Mouse (Mus musculus): ENCODE results near the gene Pip5k1b.

The Pip5k1b gene

DNA sequence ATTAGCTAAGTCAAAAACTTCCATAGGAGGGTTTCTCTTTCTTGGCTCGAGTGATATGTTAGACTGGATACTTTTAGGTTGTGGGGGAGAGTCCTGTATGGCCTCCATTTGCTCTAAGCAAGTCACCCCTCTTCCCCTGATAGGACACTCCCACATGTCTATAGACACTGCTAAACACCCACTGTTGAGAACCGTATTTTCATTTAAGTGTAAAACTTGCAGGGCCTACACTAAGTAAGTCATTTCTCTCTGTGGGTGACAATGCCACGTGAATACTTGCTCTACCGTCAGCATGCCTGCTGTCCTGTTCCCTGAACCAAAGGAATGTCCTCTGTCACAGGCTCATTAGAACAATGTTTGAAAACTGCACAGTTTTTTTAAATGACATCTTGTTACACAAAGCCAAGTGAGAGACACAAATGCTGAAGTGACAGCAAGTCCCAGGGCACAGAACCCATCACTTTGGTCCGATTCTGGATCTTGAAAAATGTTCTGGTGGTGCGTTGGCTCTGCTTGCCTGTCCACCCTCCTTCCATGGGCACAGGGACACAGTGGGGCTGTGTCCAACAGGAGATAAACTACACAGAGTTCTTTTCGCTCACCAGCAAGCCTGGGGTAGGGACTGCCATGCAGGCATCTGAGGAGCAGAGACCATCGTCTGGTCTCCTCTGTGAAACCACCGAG, 138.6 kb downstream of the Pip5k1b start:
- CTCF ChIA-PET: no interaction called here

- CTCF ChIA-PET: no interaction called here
These were observed 139.7 kb downstream of the Pip5k1b start for GRCm38 (mm10) chr19:24415778-24416621.

GRCm38 (mm10) chr19:24408863-24409564, 146.7 kb downstream of the Pip5k1b start:
- CTCF ChIA-PET: no interaction called here

DNA sequence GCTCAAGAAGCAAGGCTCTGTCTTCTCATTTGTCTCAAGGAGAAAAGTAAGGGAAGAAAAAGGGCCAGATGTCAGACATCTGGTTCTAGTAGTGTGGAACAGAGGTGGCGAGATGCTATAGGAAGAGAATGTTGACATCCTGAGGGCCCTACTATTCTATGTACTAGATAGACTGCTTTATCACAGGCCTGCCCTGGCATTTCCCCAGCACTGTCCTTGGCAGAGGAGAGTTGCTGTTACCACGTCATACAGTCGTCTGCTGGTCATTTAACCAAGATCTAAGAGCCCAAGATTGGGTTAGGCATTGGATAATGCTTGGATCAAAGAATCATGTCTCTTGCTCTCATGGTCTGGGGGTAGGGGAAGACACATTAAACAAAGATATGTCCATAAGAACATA, 151.0 kb downstream of the Pip5k1b start:
- CTCF ChIA-PET: interaction anchor here (0.7 kb wide), 1 partner anchor 181 kb away, joined by 3 read pairs; no protein-coding TSS in a partner anchor

GRCm38 (mm10) chr19:24403245-24403644, 152.4 kb downstream of the Pip5k1b start:
- CTCF ChIA-PET: no interaction called here

DNA sequence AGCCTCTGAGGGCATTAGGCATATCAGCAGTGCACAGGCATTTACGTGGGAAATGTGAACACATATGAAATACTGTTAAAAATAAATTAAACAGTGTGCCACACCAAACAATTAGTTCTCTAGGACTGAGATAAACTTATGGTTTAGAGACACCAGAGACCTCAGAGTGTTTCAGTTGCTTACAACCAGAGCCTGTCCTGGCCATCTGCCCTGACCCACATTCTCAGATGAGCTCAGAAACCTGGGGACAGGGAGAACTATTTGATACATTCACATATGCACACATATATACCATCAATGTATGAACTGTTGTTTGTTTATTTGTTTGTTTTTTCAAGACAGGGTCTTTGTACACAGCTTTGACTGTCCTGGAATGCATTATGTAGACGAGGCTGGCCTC, 161.8 kb downstream of the Pip5k1b start:
- CTCF ChIA-PET: no interaction called here

GRCm38 (mm10) chr19:24391519-24392251, 164.0 kb downstream of the Pip5k1b start:
- CTCF ChIA-PET: no interaction called here

- CTCF ChIA-PET: no interaction called here
These were observed 168.5 kb downstream of the Pip5k1b start for GRCm38 (mm10) chr19:24386956-24387865.

DNA sequence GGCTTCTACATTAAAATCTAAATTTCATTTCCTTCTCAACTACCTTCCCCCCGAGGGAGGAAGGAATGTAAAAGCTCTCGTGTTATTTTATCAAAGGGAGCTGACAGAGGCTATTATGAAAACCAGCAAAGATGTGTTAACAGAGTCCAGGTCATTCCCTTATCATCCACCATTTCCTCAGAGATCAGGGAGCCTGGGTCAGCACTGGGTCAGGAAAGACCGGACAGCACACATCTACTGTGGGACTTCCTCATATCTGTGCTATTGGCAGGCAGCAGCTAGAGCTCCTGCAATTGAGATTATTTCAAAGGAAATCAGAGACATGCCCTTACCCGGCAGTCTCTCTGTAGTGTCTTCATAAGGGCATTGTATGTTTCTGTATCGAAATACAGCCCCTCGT, 177.2 kb downstream of the Pip5k1b start:
- CTCF ChIA-PET: no interaction called here

- CTCF ChIA-PET: no interaction called here
These were observed 183.7 kb downstream of the Pip5k1b start for GRCm38 (mm10) chr19:24371763-24372640.

DNA sequence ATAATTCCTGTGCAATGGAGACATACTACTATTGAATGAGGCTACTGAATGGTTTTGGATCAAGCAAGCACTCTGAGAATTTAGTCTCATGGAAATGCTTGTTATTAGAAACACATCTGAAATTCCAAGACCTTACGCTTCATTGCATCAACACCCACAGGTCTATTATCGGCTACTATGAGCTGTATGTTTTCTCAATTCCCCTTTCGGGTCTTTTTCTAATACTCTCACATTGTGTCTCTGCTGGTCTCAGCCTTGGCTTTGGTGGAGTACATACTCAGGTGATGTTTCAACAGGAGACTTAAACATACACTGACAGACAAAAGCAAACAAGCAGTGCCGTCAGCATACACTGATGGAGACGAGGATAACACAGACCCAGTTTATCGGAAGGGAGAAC, 187.3 kb downstream of the Pip5k1b start:
- CTCF ChIA-PET: no interaction called here

DNA sequence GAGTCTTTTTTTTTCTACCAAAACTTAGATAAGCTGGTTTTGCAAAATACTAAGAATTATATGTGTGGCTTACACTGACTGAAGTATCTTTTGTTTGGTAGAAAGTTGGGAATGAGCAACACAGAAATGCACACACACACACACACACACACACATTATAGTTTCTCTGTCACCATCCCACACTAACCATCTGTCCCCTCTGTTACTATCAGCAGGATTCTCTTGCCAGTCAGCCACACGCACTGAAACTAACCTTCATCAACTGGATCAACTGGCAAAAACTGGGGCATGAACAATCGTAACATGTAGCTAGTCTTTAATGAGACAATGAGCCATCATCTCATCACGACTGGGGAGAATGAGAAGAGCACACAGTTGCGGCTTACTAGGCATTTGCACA, 187.9 kb downstream of the Pip5k1b start:
- CTCF ChIA-PET: no interaction called here

DNA sequence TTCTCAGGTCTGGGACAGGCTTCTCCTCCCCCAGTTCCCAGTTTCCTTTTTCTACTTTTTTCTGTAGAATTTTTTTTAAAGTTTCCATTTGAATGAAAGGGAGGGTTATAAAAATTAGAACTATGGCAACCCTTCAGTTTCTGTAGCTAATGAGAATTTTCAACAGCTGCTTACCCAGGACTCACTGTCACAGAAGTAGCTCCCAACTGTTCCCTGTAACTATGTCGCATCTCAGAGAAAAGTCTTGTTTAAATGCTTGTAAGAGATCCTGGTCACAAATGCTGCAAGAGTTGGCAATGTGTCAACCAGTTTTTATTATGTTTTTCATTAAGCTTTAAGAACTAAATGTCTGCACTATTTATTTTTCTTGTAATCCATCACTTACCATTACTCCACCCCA, 188.9 kb downstream of the Pip5k1b start:
- CTCF ChIA-PET: no interaction called here

DNA sequence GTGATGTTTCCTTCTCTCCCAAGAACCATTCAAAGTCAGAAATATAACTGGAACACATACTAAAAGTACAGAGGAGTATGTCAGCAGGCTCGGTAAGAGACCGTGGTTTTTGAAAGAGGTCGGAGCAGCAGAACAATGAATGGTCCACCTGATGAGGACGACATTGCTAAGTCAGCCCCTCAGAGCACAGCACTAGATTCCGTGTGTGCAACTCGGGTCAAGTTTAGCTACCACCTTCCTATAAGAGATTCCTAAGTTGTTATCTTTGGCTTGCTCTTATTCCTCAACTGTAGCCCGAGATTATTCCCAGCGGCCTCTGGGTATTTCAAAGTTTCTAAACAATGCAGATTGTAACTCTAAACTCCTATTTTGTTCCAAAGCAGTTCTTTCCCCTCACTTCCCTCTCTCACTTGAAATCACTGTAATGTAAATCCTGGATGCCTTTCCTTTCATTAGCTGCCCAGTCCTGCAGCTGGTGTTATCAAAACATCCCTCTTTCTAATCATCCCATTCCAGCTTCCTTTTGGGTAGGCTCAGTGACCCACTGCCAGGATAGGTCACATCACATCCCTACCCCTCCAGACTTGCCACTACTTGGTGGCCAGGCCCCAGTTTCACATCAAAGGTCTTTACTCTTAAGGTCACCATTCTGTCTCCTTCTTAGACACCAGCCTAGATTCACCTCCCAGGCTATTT, 192.9 kb downstream of the Pip5k1b start:
- CTCF ChIA-PET: no interaction called here

- CTCF ChIA-PET: no interaction called here
These were observed 196.4 kb downstream of the Pip5k1b start for GRCm38 (mm10) chr19:24359270-24359669.

DNA sequence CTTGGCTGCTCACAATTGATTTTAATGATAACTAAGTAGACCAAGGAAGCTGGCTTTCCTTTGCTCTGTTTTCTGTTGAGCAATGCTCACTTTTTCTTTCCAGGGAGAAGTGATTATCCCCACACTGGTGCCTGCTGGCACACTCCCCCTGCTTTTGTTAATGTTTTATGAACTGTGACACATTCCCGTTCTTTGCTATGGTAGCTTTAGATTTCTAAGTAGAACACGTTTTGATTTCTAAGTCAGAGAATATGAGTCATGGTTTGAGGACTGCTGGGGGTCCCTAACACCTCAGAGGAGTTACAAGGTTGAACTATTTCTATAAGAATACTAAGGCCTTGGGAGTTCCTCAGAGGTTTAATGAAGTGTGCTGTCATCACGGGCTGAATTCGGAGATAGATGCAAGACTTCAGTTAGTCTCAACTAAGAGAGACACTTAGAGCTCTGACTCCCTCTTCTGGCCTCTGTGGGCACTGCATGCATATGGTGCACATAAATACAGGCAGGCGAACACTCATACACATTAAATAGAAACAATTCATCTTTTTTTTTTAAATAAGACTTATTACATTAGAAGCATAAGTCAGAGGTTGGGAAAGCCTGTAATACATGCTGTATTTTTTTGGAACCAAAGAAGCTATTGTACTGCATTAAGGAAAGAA, 203.2 kb downstream of the Pip5k1b start:
- CTCF ChIA-PET: no interaction called here

- CTCF ChIA-PET: interaction anchor here (0.7 kb wide), 1 partner anchor 1154 kb away, joined by 5 read pairs; no protein-coding TSS in a partner anchor
These were observed 211.2 kb downstream of the Pip5k1b start for GRCm38 (mm10) chr19:24344501-24344900.

DNA sequence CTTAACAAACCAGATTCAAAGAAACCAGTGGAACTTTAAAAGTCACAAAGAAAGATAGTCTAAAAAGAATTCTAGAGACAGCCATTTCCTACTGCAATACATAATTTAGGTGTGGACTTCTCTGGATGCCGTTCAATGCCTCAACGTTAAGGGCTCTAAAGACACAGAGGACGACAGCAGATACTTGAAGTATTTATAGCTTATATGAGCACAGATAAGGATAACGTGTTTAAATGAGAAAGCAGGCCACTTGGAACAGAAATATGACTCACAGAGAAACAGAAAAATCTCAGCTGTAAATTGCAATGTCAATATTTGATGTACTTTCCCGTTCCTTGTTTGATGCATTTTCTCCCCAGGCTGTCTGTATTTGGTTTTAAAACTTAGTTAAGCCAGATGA, 212.9 kb downstream of the Pip5k1b start:
- CTCF ChIA-PET: no interaction called here
